Mouse (Mus musculus) kidney, adult 18-20 months (tissue): ENCODE results near the gene Zfp697.
A peak's percentile ranks its signal among the peaks of the same experiment; 100 is the strongest.
"Not testable (repeated sequence)": the region's sequence is repeated elsewhere in the genome, so short reads cannot be mapped to it uniquely, and the experiment has no call there.

Experiments used
- DNase-seq: peaks from one replicate; pipeline ENCODE4 v3.0.0; 2021

The Zfp697 gene

DNA sequence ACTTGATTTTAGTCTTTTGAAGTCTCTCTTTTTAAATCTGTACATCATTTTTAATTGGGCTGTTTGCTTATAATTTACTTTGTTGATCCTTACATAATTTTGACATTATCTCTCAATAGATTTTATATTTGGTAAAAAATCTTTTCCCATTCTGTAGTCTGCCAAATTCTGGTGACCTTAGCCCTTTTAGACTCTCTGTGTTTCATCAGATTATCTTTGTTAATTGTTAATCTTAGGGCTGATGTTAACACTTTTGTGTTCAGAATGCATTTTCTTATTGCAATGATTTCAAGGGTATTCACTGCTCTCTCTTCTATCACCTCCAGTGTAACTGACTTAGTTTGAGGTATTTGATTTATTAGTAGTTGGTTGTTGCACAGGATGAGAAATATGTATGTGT is 338.5 kb downstream of the Zfp697 start:
- no peak for DNase-seq

GRCm38 (mm10) chr3:98724376-98724775 is 342.1 kb downstream of the Zfp697 start, which contains the start of gene Hsd3b2:
Gene Hsd3b2 (minus strand): TSS chr3:98724543.
- DNase-seq: no peak

DNA sequence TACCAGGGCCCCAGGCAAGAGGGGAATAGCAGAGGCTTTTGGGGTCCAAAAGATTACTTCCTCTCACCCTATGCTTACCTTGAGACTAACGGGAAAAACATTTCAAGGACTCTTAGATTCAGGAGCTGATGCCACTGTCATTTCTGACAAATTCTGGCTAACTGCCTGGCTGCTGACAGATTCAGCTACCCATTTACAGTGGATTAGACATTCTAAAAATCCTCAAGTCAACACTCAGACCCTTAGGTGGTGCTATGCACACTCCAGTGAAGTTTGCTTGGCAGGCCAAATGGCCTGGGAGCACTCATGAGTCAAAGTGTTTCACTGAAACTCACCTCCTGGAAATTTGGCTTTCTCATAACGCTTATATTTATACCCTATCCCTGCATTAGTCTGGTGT is 344.0 kb downstream of the Zfp697 start:
- DNase-seq: peak; percentile 31

DNA sequence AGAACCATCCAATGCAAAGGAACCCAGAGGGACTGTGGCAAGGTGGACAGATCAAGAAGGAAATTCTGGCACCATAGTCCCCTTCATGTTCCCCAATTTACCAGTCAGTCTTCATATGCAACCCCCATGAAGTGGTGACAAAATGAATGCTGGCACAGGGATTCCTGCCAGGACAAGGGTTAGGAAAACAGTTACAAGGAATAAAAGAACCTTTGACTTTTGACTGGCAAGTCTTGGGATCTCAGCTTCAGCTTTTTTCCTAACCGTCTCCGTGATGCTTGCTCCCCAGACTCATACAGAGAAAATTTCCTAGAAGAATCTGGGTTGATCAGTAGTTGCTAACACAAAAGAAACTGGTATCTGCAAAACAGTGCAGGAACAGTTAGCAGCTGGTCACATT is 351.5 kb downstream of the Zfp697 start:
- no peak for DNase-seq

DNA sequence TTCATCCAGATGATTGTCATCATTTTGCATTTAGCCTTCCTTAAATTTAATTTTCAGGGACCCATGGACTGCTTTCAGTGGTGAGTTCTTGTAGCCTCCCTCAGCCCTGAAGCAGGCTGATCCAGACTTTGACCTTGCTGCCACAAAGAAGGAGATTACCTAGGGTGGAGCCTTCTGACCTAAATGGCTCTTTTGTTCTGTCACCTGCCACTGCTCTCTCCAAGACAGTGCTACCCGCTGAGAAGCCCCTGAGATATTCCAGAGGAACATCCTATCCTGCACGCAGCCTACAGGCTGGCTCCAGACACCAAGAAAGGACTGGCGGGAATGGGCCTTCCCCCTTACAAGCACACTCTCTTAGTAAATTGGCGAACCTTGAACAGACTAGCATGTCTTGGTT is 352.1 kb downstream of the Zfp697 start:
- no peak for DNase-seq

DNA sequence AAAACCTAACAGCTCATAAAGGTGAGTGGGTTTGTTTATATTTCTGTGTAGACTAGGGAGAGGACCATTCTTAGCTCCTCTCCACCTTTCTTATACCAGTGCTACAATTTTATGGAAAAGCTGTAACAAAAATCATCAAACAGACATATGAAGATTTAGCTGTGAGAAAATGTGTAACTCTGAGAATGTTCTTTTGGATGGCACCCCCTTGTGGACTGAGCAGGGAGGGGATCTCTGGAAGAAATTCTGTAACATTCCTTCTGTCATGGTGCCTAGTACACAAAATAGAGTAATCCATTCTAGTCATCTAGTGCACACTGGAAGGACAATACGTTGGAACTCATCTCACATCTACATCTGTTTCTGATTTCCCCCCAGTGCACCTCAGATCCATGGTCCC is 358.8 kb downstream of the Zfp697 start:
- DNase-seq: not testable (repeated sequence)

- no peak for DNase-seq
Observed at GRCm38 (mm10) chr3:98752171-98752570, 369.9 kb downstream of the Zfp697 start.

GRCm38 (mm10) chr3:98756836-98757235 is 374.6 kb downstream of the Zfp697 start:
- DNase-seq: no peak

DNA sequence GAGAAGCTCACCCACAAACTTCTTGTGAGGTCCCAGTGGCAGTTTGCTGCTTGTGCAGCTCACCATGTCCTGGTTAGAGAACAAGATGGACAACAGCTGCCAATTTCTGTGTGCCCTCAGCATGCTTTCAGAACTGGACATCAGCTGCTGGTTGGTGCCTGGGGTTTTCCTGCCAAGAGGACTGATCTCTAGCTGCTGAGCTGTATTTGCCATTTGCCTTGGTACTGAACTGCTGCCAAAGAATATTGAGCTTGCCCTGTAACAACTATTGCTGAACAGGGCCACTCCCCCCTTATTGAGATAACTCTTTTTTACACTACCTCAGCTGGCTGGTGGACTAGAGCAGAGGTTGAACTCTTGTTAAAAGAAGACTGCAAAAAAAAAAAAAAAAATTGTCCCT is 381.9 kb downstream of the Zfp697 start:
- no peak for DNase-seq

DNA sequence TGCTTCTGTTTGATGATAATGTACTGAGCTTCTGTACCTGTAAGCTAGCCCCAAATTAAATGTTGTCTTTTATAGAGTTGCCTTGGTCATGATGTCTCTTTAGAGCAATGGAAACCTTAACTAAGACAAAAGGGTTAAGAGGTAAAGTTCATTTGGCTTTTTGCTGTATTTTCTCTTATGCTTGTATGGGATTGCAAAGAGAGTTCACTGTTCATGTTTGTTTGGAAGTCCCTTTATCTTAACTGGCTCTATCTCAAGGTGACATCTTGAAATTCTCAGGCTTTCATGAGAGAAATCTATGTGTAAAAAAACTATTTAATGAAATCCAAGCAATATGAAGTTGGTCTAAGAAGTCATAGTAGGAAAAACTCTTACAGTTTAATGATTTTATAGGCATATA is 398.7 kb downstream of the Zfp697 start:
- DNase-seq: no peak

GRCm38 (mm10) chr3:98782181-98782868 is 400.1 kb downstream of the Zfp697 start:
- DNase-seq: no peak

DNA sequence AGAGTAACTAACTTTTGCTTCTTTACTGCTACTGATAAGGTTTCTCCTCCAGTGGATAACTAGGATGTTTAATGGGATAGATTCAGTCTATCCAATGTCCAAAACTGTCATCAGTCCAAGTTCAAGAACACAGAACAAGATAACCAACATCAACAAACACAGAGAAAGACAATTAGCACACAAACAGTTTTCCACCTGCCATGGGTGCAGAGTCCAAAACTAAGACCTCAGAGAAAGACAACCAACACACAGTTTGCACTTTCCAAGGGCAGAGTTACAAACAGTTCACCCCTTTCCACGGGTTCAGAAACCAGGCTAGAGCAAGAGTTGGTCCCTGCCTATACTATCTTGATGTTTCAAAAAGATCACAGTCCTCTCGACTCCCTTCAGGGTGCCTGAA is 404.3 kb downstream of the Zfp697 start:
- DNase-seq: no peak
